Mouse (Mus musculus) granulocyte monocyte progenitor cell, adult 5-6 weeks (primary cell): ENCODE results near the gene Itih2. TPM values are rescaled to one million over a fixed set of nuclear protein-coding genes. Genes with fewer than 3 reads are reported as not detected.
A peak's percentile ranks its signal among the peaks of the same experiment; 100 is the strongest.

Source experiments
- ATAC-seq: replicated peaks from 2 replicates; pipeline ENCODE4 v1.8.0; 2016; ENCODE audit warnings: mild to moderate bottlenecking, moderate TSS enrichment, inconsistent platforms; ENCODE audit not compliant: poor library complexity, severe bottlenecking
- total RNA-seq, 2 experiments: library from RNA; stranded (forward) in 1 of 2; stranded (reverse) in 1 of 2; fragments of 200-712, 200-1000 nt in 1 of 2; fragments of >200 nt in 1 of 2; fragmentation: Nextera tagmentation in 1 of 2; gene quantifications; 2 replicates each; pipeline ENCODE4 v1.2.3; 2014 to 2017

Gene Itih2
- total RNA-seq (2014; fragmentation: Nextera tagmentation) (not detected in 2 replicates), total RNA-seq (2017) (not detected in 2 replicates)

- ATAC-seq = no peak
Observed at GRCm38 (mm10) chr2:10131296-10131695, at the start of gene Itih2. Gene Itih2 (minus strand): TSS chr2:10131396.

- ATAC-seq = no peak
Observed at GRCm38 (mm10) chr2:10169991-10170390, 38.8 kb upstream of the Itih2 start.

DNA sequence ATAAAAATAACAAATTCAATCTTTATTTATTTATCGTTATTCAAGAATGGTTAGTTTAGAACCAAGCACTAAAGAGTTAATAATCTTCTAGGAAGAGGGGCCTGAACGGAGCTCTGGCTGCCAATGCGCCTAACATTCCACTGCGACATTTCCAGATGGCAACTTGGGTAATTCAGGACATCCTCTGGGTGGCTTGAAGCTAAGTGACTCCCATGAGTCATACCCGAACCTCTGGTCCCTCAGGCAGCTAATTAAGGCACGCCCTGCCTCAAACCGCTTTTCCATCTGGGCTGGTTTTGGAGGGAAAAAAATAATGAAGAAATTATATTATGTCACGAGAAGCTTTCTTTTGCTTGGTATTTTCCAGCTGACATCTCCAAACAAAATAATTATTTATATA, 36.8 kb upstream of the Itih2 start:
- 0 out of 2 replicates have a peak, but pooled peaks have one; percentile 15 for ATAC-seq

- ATAC-seq = peak; percentile 44
Observed at GRCm38 (mm10) chr2:10167283-10167682, 36.1 kb upstream of the Itih2 start.

DNA sequence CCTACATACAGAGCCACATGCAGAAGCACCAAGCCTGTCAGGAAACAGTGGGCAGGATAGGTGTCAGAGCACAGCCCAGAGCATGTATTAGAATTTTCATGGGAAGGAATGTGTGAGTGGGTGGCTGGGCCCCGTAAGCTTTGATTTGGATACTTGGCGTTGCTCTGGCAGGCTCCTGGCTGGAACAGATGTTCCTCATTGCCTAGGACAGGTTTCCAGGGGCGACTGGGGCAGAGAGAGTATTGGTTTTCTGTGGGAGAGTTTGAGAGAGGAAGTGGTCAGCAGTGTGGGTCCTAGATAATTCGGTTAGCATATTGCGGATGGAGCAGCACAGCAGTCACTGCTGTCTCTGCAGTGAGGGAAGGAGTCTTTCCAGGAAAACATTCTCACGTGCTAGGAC, 35.4 kb upstream of the Itih2 start:
- ATAC-seq = peak; percentile 90

GRCm38 (mm10) chr2:10162011-10162410, 30.8 kb upstream of the Itih2 start:
- no peak for ATAC-seq

DNA sequence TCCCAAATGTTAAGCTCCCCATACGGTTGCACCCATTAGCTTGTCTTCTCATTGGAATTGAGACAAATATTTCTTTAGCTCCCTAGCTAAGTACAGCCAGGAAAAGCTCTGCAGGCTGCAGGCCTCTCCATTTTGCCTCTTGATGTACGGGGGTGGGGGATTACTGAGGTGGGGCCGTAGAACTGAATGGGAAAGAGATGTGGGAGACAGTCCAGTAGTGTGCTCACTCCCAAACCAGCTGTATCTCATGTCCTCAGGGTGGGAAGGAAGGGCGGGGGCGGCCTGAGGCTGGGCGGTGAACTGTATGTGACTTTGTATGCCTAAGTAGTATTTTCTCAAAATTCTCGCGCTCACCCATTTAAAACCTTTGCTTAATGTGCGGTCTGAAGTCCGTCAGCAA, 26.0 kb upstream of the Itih2 start:
- no peak for ATAC-seq

GRCm38 (mm10) chr2:10153201-10154075, 22.2 kb upstream of the Itih2 start, which contains the start of gene Itih5:
Gene Itih5 (plus strand): TSS chr2:10153571.
- peak; percentile 92 for ATAC-seq

- peak; percentile 54 for ATAC-seq
Observed at GRCm38 (mm10) chr2:10152590-10152989, 21.4 kb upstream of the Itih2 start.

GRCm38 (mm10) chr2:10147176-10147575, 16.0 kb upstream of the Itih2 start:
- no peak for ATAC-seq

GRCm38 (mm10) chr2:10145514-10145913, 14.3 kb upstream of the Itih2 start:
- peak; percentile 42 for ATAC-seq

DNA sequence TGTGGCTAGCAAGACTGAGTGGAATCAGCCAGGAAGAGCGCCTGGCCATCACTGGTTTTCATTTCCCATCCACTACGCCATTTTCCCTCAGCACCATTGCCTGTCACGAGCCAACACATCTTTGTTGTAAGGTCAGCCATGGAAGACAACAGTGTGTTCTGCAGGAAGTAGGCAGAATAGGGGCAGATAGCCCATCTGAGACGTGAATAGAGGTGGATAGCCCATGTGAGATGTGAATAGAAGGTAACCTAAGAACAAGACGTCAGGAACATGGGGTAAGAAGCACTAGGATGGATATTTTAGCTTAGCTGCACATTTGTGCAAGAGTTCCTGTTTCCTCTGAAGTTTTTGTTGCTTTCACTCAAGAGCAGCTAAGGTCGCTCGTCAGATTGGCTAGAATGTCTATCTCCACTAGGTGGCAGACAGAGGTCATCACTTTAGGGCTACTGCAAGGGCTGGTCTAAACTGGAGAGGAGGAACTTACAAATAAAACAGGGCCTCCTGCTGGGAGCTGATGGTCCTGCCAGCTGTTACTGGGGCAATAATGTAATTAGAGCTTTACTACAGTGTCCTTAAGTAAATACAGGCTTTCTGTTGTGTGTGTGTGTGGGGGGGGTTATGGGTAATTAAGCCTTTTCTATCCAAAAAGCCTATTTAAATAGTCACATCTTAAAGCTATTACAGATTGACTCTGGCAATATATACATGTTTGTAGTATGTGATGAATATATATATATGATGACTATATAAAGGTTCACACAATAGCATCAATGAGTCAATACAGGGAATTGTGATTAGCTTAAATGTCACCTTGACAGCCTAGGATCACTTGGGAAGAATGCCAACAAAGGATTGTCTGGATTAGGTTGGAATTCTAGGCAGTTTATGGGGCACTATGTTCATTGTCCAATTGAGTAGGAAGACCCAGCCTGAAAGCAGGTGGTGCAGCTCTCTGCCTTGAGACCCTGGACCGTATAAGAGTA, 11.6 kb upstream of the Itih2 start:
- peak; percentile 99 for ATAC-seq

GRCm38 (mm10) chr2:10140456-10140855, 9.3 kb upstream of the Itih2 start:
- ATAC-seq = no peak

GRCm38 (mm10) chr2:10137320-10137719, 6.1 kb upstream of the Itih2 start:
- ATAC-seq = peak; percentile 96

GRCm38 (mm10) chr2:10133941-10134340, 2.7 kb upstream of the Itih2 start:
- ATAC-seq = no peak

GRCm38 (mm10) chr2:10132128-10132527, 932 bp upstream of the Itih2 start:
- no peak for ATAC-seq

- ATAC-seq = no peak
Observed at GRCm38 (mm10) chr2:10130341-10130990, 730 bp downstream of the Itih2 start.

DNA sequence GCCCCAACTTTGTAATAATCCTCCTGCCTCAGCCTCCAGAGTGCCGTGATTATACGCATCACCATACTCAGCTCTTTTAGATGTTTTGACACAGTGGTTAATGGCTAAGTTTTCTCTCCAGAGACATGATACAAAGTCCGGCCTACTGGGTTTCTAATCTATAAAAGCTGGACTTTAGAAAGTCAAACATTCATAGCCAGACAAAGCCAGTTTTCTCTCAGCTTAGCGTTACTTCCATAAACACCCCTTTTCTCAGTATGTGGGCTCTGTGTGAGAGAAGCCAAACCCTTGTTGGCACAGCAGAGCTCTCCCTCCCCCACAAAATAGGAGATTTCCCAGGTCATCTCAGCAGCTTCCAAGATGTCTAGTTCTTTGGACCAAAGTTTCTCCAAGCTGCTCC, 2.6 kb downstream of the Itih2 start:
- ATAC-seq = no peak

GRCm38 (mm10) chr2:10127471-10127870, 3.7 kb downstream of the Itih2 start:
- no peak for ATAC-seq

- ATAC-seq = no peak
Observed at GRCm38 (mm10) chr2:10126122-10126521, 5.1 kb downstream of the Itih2 start.
